Mouse (Mus musculus): ENCODE data around the gene Tcf7l2. TPM values are rescaled to one million over a fixed set of nuclear protein-coding genes. Genes with fewer than 3 reads are reported as not detected.

Gene Tcf7l2
- polyA plus RNA-seq, 1 experiment from 2014 or later: 29.6 TPM

DNA sequence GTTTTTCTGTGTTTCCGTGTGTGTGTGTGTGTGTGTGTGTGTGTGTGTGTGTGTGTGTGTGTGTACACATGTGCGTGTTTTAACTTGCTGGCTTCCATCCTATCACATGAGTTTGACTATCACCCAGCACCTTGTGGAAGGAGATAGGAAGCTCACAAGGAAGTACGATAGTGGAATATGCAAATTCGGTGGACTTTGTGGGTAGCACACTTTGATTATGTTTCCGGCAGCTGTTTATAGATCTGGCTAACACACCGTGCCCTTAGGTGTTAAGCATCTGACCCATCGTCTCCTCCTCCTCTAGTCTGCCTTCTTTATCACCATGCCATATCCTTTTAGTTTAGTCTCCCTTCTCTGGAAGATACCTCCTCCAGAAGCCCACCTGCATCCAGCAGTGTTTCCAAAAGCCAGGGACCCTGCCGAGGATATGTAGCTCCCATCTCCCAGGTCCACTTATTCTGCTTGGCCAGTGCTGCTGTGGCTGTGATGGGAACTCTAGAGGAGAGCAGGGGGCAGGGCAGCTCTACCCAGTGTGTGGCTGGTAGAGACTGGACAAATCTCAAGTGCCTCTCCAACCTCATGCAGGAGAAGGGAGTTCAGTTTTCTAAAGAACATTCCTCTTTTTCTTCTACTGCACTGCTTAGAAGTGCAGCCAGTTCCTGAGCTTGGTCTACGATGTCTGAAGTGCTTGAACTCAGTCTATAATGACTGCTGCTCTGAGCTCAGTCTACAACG, 118.6 kb downstream of the Tcf7l2 start:
- H3K4me1 ChIP-seq (replicated peaks): no peaks in the 10 kb centered on the region
- no peak for ATAC-seq (ENCODE audit: low FRiP score)

DNA sequence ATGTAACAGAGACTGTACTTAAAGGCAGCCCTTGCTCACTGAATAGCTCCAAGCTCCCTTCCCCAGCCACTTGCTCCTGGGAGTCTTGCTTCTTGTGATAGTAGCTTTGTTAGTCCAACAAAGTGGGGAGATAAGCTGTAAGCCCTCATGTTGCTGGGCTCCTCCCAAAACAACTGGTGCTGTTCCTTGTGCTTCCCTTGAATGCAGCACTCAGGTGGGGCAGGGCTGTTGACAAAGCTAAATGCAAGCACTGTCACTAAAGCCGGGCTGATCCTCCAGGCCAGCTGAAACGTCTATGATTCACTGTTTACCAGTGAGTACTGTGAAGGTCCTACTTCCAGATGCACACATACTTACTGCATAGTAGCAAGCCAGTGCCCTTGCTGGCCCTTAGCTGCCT, 120.1 kb downstream of the Tcf7l2 start:
- no peak overlapping the region for H3K27ac ChIP-seq
- WGBS: 84% methylated on average over 2 of the region's 2 CpGs
- no peaks in the 10 kb centered on the region for H3K36me3 ChIP-seq
- no peaks in the 10 kb centered on the region for H3K27me3 ChIP-seq
- H3K4me2 ChIP-seq: no peak overlapping the region
- ATAC-seq (ENCODE audit: low FRiP score): no peak
- no peaks in the 10 kb centered on the region for H3K9me3 ChIP-seq
- H3K4me3 ChIP-seq: no peak overlapping the region
- no peaks in the 10 kb centered on the region for H3K4me1 ChIP-seq (replicated peaks)
- no peak overlapping the region for H3K9ac ChIP-seq

More for the DNA sequence above, 118.6 kb downstream of the Tcf7l2 start:
- no peak overlapping the region for H3K27ac ChIP-seq
- 90% methylated on average over 10 of the region's 10 CpGs for WGBS
- no peak overlapping the region for H3K9ac ChIP-seq
- H3K36me3 ChIP-seq: no peaks in the 10 kb centered on the region
- no peaks in the 10 kb centered on the region for H3K9me3 ChIP-seq
- H3K4me3 ChIP-seq: no peak overlapping the region
- no peak overlapping the region for H3K4me2 ChIP-seq
- H3K27me3 ChIP-seq: no peaks in the 10 kb centered on the region

DNA sequence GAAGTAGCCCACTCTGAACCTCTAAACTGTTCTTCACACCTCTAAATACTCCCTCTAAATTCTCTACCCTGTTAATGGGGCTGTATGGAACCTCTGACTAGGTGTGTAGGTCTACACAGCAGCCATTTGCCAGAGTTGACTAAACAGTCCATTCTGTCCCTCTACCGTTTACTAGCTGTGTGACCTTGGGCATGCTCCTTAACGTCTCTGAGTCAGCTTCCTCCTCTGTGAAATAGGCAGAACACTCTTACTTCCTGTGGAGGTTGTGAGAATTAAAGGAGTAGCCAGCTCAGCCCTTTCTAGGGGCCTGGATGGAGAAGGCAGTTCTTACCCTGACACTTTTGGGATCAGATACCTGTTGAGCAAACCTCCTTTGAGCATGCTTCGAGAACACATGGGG, 120.9 kb downstream of the Tcf7l2 start:
- Histone ChIP-seq H3K9ac (no peak overlapping the region), H3K4me1 (replicated peaks) (no peaks in the 10 kb centered on the region), H3K4me3 (no peak overlapping the region), H3K36me3 (no peaks in the 10 kb centered on the region), H3K9me3 (no peaks in the 10 kb centered on the region), H3K27ac (no peak overlapping the region), H3K4me2 (no peak overlapping the region), H3K27me3 (no peaks in the 10 kb centered on the region)
- ATAC-seq (ENCODE audit: low FRiP score): no peak
- 90% methylated on average over 3 of the region's 3 CpGs for WGBS

GRCm38 (mm10) chr19:55865049-55865448, 123.4 kb downstream of the Tcf7l2 start:
- Histone ChIP-seq H3K27me3 (no peaks in the 10 kb centered on the region), H3K9me3 (no peaks in the 10 kb centered on the region), H3K27ac (no peak overlapping the region), H3K36me3 (no peaks in the 10 kb centered on the region), H3K4me2 (no peak overlapping the region), H3K4me1 (replicated peaks) (no peaks in the 10 kb centered on the region; the same call in 1 of the 2 replicates), H3K4me3 (no peak overlapping the region), H3K9ac (no peak overlapping the region)
- no peak for ATAC-seq (ENCODE audit: low FRiP score)
- WGBS: 99% methylated on average over 2 of the region's 2 CpGs

DNA sequence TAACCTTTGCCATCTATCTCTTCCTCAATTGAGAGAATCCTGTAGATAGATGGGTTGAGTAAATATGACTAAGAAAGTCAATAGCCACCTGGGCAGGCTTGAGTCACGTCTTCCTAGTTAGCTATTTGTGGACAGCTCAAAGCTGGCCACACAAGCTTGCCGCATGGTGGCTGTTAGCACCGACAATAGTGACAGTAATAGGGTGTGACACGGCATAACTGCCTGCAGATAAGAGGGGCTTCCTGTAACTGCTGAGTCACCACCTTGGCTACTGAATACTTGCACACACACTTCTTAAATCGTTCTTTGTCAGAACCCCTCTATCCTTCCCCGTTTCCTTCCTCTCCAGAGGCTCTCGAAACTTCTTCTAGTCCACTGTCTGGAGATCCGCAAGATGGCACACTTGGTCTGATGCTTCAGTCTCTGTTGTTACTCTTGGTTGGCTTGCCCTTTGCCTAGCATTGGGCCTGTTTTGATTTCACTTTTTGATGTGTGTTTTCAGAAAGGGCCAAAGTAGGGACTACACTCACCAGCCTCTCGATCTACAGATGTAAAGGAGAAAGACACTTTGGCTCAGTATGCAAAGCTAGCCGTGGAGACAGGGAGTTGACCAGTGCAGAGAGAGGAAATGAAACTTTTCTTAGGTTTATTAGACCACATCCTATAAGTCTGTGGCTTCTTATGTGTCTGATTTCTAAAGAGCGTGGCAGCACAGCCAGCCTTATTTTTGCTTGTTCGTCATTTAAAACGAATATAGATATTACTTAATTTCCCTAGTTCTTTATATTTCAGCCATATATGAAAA, 124.4 kb downstream of the Tcf7l2 start:
- no peaks in the 10 kb centered on the region for H3K9me3 ChIP-seq
- no peak overlapping the region for H3K4me3 ChIP-seq
- H3K4me2 ChIP-seq: no peak overlapping the region
- no peaks in the 10 kb centered on the region; the same call in 1 of the 2 replicates for H3K4me1 ChIP-seq (replicated peaks)
- no peaks in the 10 kb centered on the region for H3K36me3 ChIP-seq
- whole genome bisulfite sequencing: 89% methylated on average over 13 of the region's 13 CpGs
- H3K27ac ChIP-seq: no peak overlapping the region
- no peak for ATAC-seq (ENCODE audit: low FRiP score)
- H3K27me3 ChIP-seq: no peaks in the 10 kb centered on the region
- no peak overlapping the region for H3K9ac ChIP-seq

DNA sequence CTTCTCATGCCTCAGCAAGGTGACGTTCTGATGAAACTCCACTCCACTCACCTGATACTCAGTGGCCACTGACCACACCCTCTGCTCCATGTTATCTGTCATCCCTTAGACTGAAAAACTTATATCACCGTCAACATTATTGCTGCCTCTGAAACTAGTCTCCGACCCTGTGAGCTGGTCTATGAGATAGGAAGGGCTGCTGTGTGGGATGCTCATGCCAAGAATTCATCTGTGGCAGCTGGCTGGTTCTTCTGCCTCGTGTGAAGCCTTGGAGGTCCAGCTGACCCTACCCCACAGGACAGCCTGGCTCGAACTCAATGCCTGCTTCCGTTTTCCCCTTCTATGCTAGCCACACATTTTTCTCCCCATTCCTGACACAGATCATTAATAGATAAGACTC, 125.6 kb downstream of the Tcf7l2 start:
- H3K4me3 ChIP-seq: no peak overlapping the region
- 80% methylated on average over 6 of the region's 6 CpGs for WGBS
- no peak overlapping the region for H3K27ac ChIP-seq
- peaks cover 6% of the 10 kb centered on the region for H3K4me1 ChIP-seq (replicated peaks)
- no peaks in the 10 kb centered on the region for H3K36me3 ChIP-seq
- H3K27me3 ChIP-seq: no peaks in the 10 kb centered on the region
- no peak overlapping the region for H3K4me2 ChIP-seq
- H3K9me3 ChIP-seq: no peaks in the 10 kb centered on the region
- no peak overlapping the region for H3K9ac ChIP-seq
- no peak for ATAC-seq (ENCODE audit: low FRiP score)

DNA sequence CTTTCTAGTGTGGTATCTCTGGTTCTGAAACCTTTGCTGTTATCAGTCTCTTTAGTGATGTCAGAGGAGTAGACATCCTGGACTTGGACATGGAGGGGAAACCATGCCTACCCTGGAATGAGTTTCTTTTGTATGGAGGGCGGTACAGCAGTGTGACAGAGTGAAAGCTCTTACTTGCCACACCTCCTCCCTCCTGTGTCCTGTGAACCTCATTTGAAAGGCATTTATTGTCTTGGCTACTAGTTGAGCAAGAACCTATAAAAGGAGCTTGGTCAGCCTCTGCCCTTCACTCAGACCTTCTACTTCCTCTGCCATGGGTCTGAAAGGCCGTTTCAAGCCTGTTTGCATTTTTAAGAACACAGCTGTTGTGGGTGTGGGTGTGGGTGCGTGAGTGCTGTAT, 126.3 kb downstream of the Tcf7l2 start:
- no peak for ATAC-seq (ENCODE audit: low FRiP score)
- WGBS: 44% methylated on average over 3 of the region's 3 CpGs

GRCm38 (mm10) chr19:55868597-55868996, 127.0 kb downstream of the Tcf7l2 start:
- H3K27ac ChIP-seq: no peak overlapping the region
- no peak overlapping the region for H3K9ac ChIP-seq
- H3K9me3 ChIP-seq: no peaks in the 10 kb centered on the region
- WGBS: 100% methylated on average over 4 of the region's 4 CpGs
- peaks cover 6% of the 10 kb centered on the region for H3K4me1 ChIP-seq (replicated peaks)
- no peaks in the 10 kb centered on the region for H3K36me3 ChIP-seq
- no peak for ATAC-seq (ENCODE audit: low FRiP score)
- no peaks in the 10 kb centered on the region for H3K27me3 ChIP-seq
- no peak overlapping the region for H3K4me3 ChIP-seq
- no peak overlapping the region for H3K4me2 ChIP-seq

More for the DNA sequence above, 126.3 kb downstream of the Tcf7l2 start:
- peaks cover 6% of the 10 kb centered on the region for H3K4me1 ChIP-seq (replicated peaks)
- H3K9me3 ChIP-seq: no peaks in the 10 kb centered on the region
- no peak overlapping the region for H3K9ac ChIP-seq
- no peaks in the 10 kb centered on the region for H3K27me3 ChIP-seq
- H3K36me3 ChIP-seq: no peaks in the 10 kb centered on the region
- no peak overlapping the region for H3K4me3 ChIP-seq
- H3K4me2 ChIP-seq: no peak overlapping the region
- no peak overlapping the region for H3K27ac ChIP-seq

DNA sequence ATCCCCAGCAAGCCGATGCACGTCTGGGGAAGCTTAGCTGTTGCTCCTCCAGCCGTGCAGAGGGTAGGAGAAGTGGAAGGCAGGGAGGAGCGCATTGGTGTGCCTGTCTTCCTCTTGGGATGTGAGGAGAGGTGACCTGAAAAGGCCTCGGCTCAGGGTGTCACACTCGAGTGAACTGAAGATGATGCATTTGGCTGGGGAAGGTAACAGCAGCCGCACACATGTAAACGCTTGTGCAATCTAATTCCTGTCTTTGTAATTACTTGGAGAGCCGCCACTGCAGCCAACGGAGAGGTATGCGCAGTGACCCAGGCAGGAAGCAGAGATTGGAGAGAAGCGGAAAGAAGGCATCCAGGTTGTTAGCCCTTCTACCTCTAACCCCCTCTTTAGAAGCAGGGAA, 129.2 kb downstream of the Tcf7l2 start:
- ATAC-seq (ENCODE audit: low FRiP score): no peak
- H3K4me1 ChIP-seq (replicated peaks): peaks cover 6% of the 10 kb centered on the region
- H3K9me3 ChIP-seq: no peaks in the 10 kb centered on the region
- H3K27ac ChIP-seq: no peak overlapping the region
- H3K36me3 ChIP-seq: no peaks in the 10 kb centered on the region
- H3K9ac ChIP-seq: no peak overlapping the region
- no peak overlapping the region for H3K4me3 ChIP-seq
- no peak overlapping the region for H3K4me2 ChIP-seq
- H3K27me3 ChIP-seq: peaks cover 7% of the 10 kb centered on the region; the same call in 1 of the 2 replicates
- 76% methylated on average over 12 of the region's 12 CpGs for WGBS

GRCm38 (mm10) chr19:55871496-55871895, 129.9 kb downstream of the Tcf7l2 start:
- 63% methylated on average over 3 of the region's 3 CpGs for WGBS
- H3K27ac ChIP-seq: no peak overlapping the region

GRCm38 (mm10) chr19:55873221-55873620, 131.6 kb downstream of the Tcf7l2 start:
- H3K36me3 ChIP-seq: no peaks in the 10 kb centered on the region
- H3K4me2 ChIP-seq: no peak overlapping the region
- ATAC-seq (ENCODE audit: low FRiP score): no peak
- no peak overlapping the region for H3K27ac ChIP-seq
- 82% methylated on average over 3 of the region's 3 CpGs for WGBS
- peaks cover 14% of the 10 kb centered on the region for H3K27me3 ChIP-seq
- no peak overlapping the region for H3K9ac ChIP-seq
- no peak overlapping the region for H3K4me3 ChIP-seq
- no peaks in the 10 kb centered on the region for H3K9me3 ChIP-seq
- peaks cover 11% of the 10 kb centered on the region for H3K4me1 ChIP-seq (replicated peaks)

More at GRCm38 (mm10) chr19:55871496-55871895, 129.9 kb downstream of the Tcf7l2 start:
- H3K36me3 ChIP-seq: no peaks in the 10 kb centered on the region
- no peak overlapping the region for H3K9ac ChIP-seq
- H3K4me1 ChIP-seq (replicated peaks): peaks cover 6% of the 10 kb centered on the region
- H3K9me3 ChIP-seq: no peaks in the 10 kb centered on the region
- H3K27me3 ChIP-seq: peaks cover 11% of the 10 kb centered on the region; the same call in 1 of the 2 replicates
- no peak overlapping the region for H3K4me3 ChIP-seq
- H3K4me2 ChIP-seq: no peak overlapping the region
- ATAC-seq (ENCODE audit: low FRiP score): no peak

DNA sequence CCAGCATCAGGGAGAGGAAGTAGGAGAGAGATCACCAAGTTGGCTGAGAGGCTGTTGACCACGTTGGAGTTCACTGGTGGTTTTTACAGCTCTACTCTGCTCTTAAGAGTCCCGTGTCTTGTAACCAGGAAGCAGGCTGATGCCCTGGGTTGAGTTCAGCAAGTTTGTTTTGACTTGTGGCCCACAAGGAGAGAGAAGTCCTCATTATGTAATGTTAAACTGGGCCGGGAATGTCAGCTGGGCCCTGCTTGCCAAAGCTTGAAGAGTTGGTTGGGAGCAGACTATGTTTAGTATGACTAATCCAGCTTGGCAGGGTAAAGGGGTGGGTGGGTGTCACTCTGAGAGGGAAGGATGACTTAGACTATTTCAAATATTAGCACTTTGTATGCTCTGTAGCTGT, 134.9 kb downstream of the Tcf7l2 start:
- Histone ChIP-seq H3K27ac (no peak overlapping the region), H3K4me3 (no peak overlapping the region), H3K9ac (no peak overlapping the region), H3K27me3 (peaks cover 23% of the 10 kb centered on the region), H3K4me1 (replicated peaks) (peaks cover 24% of the 10 kb centered on the region), H3K9me3 (no peaks in the 10 kb centered on the region), H3K36me3 (no peaks in the 10 kb centered on the region), H3K4me2 (no peak overlapping the region)
- no peak for ATAC-seq (ENCODE audit: low FRiP score)
- WGBS: 57% methylated on average over 3 of the region's 3 CpGs
